Mouse (Mus musculus): ENCODE results near the gene Ttc38. TPM values are rescaled to one million over a fixed set of nuclear protein-coding genes. Genes with fewer than 3 reads are reported as not detected.

Ttc38 gene
- polyA plus RNA-seq (2015; fragmentation: Nextera tagmentation; extraction: Ambion mirVana) = 8.9 and 10.7 TPM in 2 replicates

GRCm38 (mm10) chr15:85831954-85832590 is at the start of gene Ttc38:
Ttc38 (plus strand) TSS chr15:85832306.
- peaks cover 3% of the 10 kb centered on the region; the same call in 1 of the 2 replicates for H3K36me3 ChIP-seq (ENCODE audit: control insufficient read depth, insufficient read depth)
- peak within 1 kb of the TSS; percentile 72 for H3K4me3 ChIP-seq (ENCODE audit: low read depth, low read length)
- no peaks in the 10 kb centered on the region for H3K9me3 ChIP-seq (replicated peaks; ENCODE audit: control insufficient read depth, low read length)
- H3K4me2 ChIP-seq (ENCODE audit: low read depth, low read length) = peak within 1 kb of the TSS; percentile 81
- no peaks in the 10 kb centered on the region for H3K27me3 ChIP-seq (ENCODE audit: control insufficient read depth, insufficient read depth, low read depth, low read length)
- H3K27ac ChIP-seq (ENCODE audit: low read length) = peak within 1 kb of the TSS; percentile 76
- under 1% methylated on average over 27 of the region's 27 CpGs for WGBS (ENCODE audit: insufficient replicate concordance)
- peaks cover 16% of the 10 kb centered on the region for H3K4me1 ChIP-seq (ENCODE audit: control insufficient read depth, low read depth, low read length)
- peak; percentile 88 for ATAC-seq (ENCODE audit: low read depth)
- H3K9ac ChIP-seq (ENCODE audit: low read depth, low read length) = peak within 1 kb of the TSS; percentile 67

- Histone ChIP-seq H3K4me2 (ENCODE audit: low read depth, low read length) (no peak overlapping the region), H3K36me3 (ENCODE audit: control insufficient read depth, insufficient read depth) (no peaks in the 10 kb centered on the region), H3K27ac (ENCODE audit: low read length) (no peak overlapping the region), H3K4me1 (ENCODE audit: control insufficient read depth, low read depth, low read length) (no peaks in the 10 kb centered on the region), H3K9ac (ENCODE audit: low read depth, low read length) (no peak overlapping the region), H3K27me3 (ENCODE audit: control insufficient read depth, insufficient read depth, low read depth, low read length) (no peaks in the 10 kb centered on the region), H3K9me3 (replicated peaks; ENCODE audit: control insufficient read depth, low read length) (no peaks in the 10 kb centered on the region), H3K4me3 (ENCODE audit: low read depth, low read length) (no peak overlapping the region)
- 62% methylated on average over 4 of the region's 4 CpGs for WGBS (ENCODE audit: insufficient replicate concordance)
- ATAC-seq (ENCODE audit: low read depth) = no peak
These were observed 49.0 kb upstream of the Ttc38 start for GRCm38 (mm10) chr15:85783146-85783545.

GRCm38 (mm10) chr15:85784341-85784740 is 47.8 kb upstream of the Ttc38 start:
- Histone ChIP-seq H3K27ac (ENCODE audit: low read length) (no peak overlapping the region), H3K27me3 (ENCODE audit: control insufficient read depth, insufficient read depth, low read depth, low read length) (no peaks in the 10 kb centered on the region), H3K9ac (ENCODE audit: low read depth, low read length) (no peak overlapping the region), H3K9me3 (replicated peaks; ENCODE audit: control insufficient read depth, low read length) (no peaks in the 10 kb centered on the region), H3K36me3 (ENCODE audit: control insufficient read depth, insufficient read depth) (no peaks in the 10 kb centered on the region), H3K4me2 (ENCODE audit: low read depth, low read length) (no peak overlapping the region), H3K4me1 (ENCODE audit: control insufficient read depth, low read depth, low read length) (no peaks in the 10 kb centered on the region), H3K4me3 (ENCODE audit: low read depth, low read length) (no peak overlapping the region)
- ATAC-seq (ENCODE audit: low read depth) = no peak
- WGBS (ENCODE audit: insufficient replicate concordance) = 69% methylated on average over 3 of the region's 3 CpGs

GRCm38 (mm10) chr15:85786711-85787110 is 45.4 kb upstream of the Ttc38 start:
- Histone ChIP-seq H3K4me3 (ENCODE audit: low read depth, low read length) (no peak overlapping the region), H3K4me1 (ENCODE audit: control insufficient read depth, low read depth, low read length) (no peaks in the 10 kb centered on the region), H3K27ac (ENCODE audit: low read length) (peak overlapping the region; percentile 76), H3K9ac (ENCODE audit: low read depth, low read length) (no peak overlapping the region), H3K9me3 (replicated peaks; ENCODE audit: control insufficient read depth, low read length) (no peaks in the 10 kb centered on the region), H3K27me3 (ENCODE audit: control insufficient read depth, insufficient read depth, low read depth, low read length) (no peaks in the 10 kb centered on the region), H3K36me3 (ENCODE audit: control insufficient read depth, insufficient read depth) (no peaks in the 10 kb centered on the region), H3K4me2 (ENCODE audit: low read depth, low read length) (no peak overlapping the region)
- ATAC-seq (ENCODE audit: low read depth) = no peak
- 34% methylated on average over 5 of the region's 5 CpGs for WGBS (ENCODE audit: insufficient replicate concordance)

GRCm38 (mm10) chr15:85787482-85787881 is 44.6 kb upstream of the Ttc38 start:
- H3K9me3 ChIP-seq (replicated peaks; ENCODE audit: control insufficient read depth, low read length) = no peaks in the 10 kb centered on the region
- H3K27ac ChIP-seq (ENCODE audit: low read length) = peak overlapping the region; percentile 76
- peak; percentile 93 for ATAC-seq (ENCODE audit: low read depth)
- H3K27me3 ChIP-seq (ENCODE audit: control insufficient read depth, insufficient read depth, low read depth, low read length) = no peaks in the 10 kb centered on the region
- H3K9ac ChIP-seq (ENCODE audit: low read depth, low read length) = no peak overlapping the region; the same call in 1 of the 2 replicates
- H3K36me3 ChIP-seq (ENCODE audit: control insufficient read depth, insufficient read depth) = no peaks in the 10 kb centered on the region
- H3K4me1 ChIP-seq (ENCODE audit: control insufficient read depth, low read depth, low read length) = no peaks in the 10 kb centered on the region
- H3K4me3 ChIP-seq (ENCODE audit: low read depth, low read length) = no peak overlapping the region
- no peak overlapping the region for H3K4me2 ChIP-seq (ENCODE audit: low read depth, low read length)
- 48% methylated on average over 6 of the region's 6 CpGs for WGBS (ENCODE audit: insufficient replicate concordance)

- Histone ChIP-seq H3K27me3 (ENCODE audit: control insufficient read depth, insufficient read depth, low read depth, low read length) (no peaks in the 10 kb centered on the region), H3K4me3 (ENCODE audit: low read depth, low read length) (no peak overlapping the region), H3K36me3 (ENCODE audit: control insufficient read depth, insufficient read depth) (no peaks in the 10 kb centered on the region), H3K9me3 (replicated peaks; ENCODE audit: control insufficient read depth, low read length) (no peaks in the 10 kb centered on the region), H3K4me1 (ENCODE audit: control insufficient read depth, low read depth, low read length) (no peaks in the 10 kb centered on the region), H3K4me2 (ENCODE audit: low read depth, low read length) (no peak overlapping the region), H3K27ac (ENCODE audit: low read length) (peak overlapping the region; percentile 76; the same call in 1 of the 2 replicates), H3K9ac (ENCODE audit: low read depth, low read length) (no peak overlapping the region)
- no peak for ATAC-seq (ENCODE audit: low read depth)
- 68% methylated on average over 4 of the region's 4 CpGs for WGBS (ENCODE audit: insufficient replicate concordance)
These were observed 44.1 kb upstream of the Ttc38 start for GRCm38 (mm10) chr15:85788051-85788450.

GRCm38 (mm10) chr15:85788633-85789032 is 43.5 kb upstream of the Ttc38 start:
- Histone ChIP-seq H3K9ac (ENCODE audit: low read depth, low read length) (no peak overlapping the region), H3K27me3 (ENCODE audit: control insufficient read depth, insufficient read depth, low read depth, low read length) (no peaks in the 10 kb centered on the region), H3K4me3 (ENCODE audit: low read depth, low read length) (no peak overlapping the region), H3K4me1 (ENCODE audit: control insufficient read depth, low read depth, low read length) (no peaks in the 10 kb centered on the region), H3K27ac (ENCODE audit: low read length) (no peak overlapping the region), H3K4me2 (ENCODE audit: low read depth, low read length) (no peak overlapping the region), H3K36me3 (ENCODE audit: control insufficient read depth, insufficient read depth) (no peaks in the 10 kb centered on the region; the same call in 1 of the 2 replicates), H3K9me3 (replicated peaks; ENCODE audit: control insufficient read depth, low read length) (no peaks in the 10 kb centered on the region)
- 64% methylated on average over 16 of the region's 16 CpGs for WGBS (ENCODE audit: insufficient replicate concordance)
- ATAC-seq (ENCODE audit: low read depth) = no peak

GRCm38 (mm10) chr15:85791449-85791848 is 40.7 kb upstream of the Ttc38 start:
- H3K27ac ChIP-seq (ENCODE audit: low read length) = no peak overlapping the region
- no peaks in the 10 kb centered on the region for H3K4me1 ChIP-seq (ENCODE audit: control insufficient read depth, low read depth, low read length)
- H3K9me3 ChIP-seq (replicated peaks; ENCODE audit: control insufficient read depth, low read length) = no peaks in the 10 kb centered on the region
- H3K4me3 ChIP-seq (ENCODE audit: low read depth, low read length) = no peak overlapping the region
- no peaks in the 10 kb centered on the region for H3K27me3 ChIP-seq (ENCODE audit: control insufficient read depth, insufficient read depth, low read depth, low read length)
- no peaks in the 10 kb centered on the region; the same call in 1 of the 2 replicates for H3K36me3 ChIP-seq (ENCODE audit: control insufficient read depth, insufficient read depth)
- WGBS (ENCODE audit: insufficient replicate concordance) = 69% methylated on average over 4 of the region's 4 CpGs
- H3K4me2 ChIP-seq (ENCODE audit: low read depth, low read length) = no peak overlapping the region
- no peak for ATAC-seq (ENCODE audit: low read depth)
- H3K9ac ChIP-seq (ENCODE audit: low read depth, low read length) = no peak overlapping the region

GRCm38 (mm10) chr15:85792819-85793218 is 39.3 kb upstream of the Ttc38 start:
- no peaks in the 10 kb centered on the region for H3K4me1 ChIP-seq (ENCODE audit: control insufficient read depth, low read depth, low read length)

More at GRCm38 (mm10) chr15:85792819-85793218, 39.3 kb upstream of the Ttc38 start:
- H3K4me3 ChIP-seq (ENCODE audit: low read depth, low read length) = no peak overlapping the region
- no peak overlapping the region for H3K9ac ChIP-seq (ENCODE audit: low read depth, low read length)
- 41% methylated on average over 1 of the region's 1 CpGs for WGBS (ENCODE audit: insufficient replicate concordance)
- no peak for ATAC-seq (ENCODE audit: low read depth)
- H3K4me2 ChIP-seq (ENCODE audit: low read depth, low read length) = no peak overlapping the region
- no peaks in the 10 kb centered on the region; the same call in 1 of the 2 replicates for H3K36me3 ChIP-seq (ENCODE audit: control insufficient read depth, insufficient read depth)
- no peak overlapping the region for H3K27ac ChIP-seq (ENCODE audit: low read length)
- no peaks in the 10 kb centered on the region for H3K9me3 ChIP-seq (replicated peaks; ENCODE audit: control insufficient read depth, low read length)
- no peaks in the 10 kb centered on the region for H3K27me3 ChIP-seq (ENCODE audit: control insufficient read depth, insufficient read depth, low read depth, low read length)
